Mouse (Mus musculus) lung, postnatal 0 days (tissue): ENCODE data around the gene Rac2.

Source experiments
- CTCF ChIP-seq: IDR thresholded peaks from 2 replicates; pipeline ENCODE4 v1.5.1; 2016; ENCODE audit warnings: antibody characterized with exemption, mild to moderate bottlenecking
- EP300 ChIP-seq: IDR thresholded peaks from 2 replicates; pipeline ENCODE4 v1.6.1; 2016; ENCODE audit warnings: antibody characterized with exemption, mild to moderate bottlenecking, control low read depth

- TF ChIP-seq CTCF, result no peak
- TF ChIP-seq EP300, result no peak
These were observed 23.3 kb downstream of the Rac2 start for GRCm38 (mm10) chr15:78549189-78549734.
